Mouse (Mus musculus): ENCODE data around the gene Gnptab.
"Not testable (repeated sequence)": the region's sequence is repeated elsewhere in the genome, so short reads cannot be mapped to it uniquely, and the experiment has no call there.

Gnptab gene

GRCm38 (mm10) chr10:88379013-88379885, at the start of gene Gnptab, which contains the start of gene Dram1:
TSS of gene Gnptab (plus strand) at chr10:88379132.
TSS of gene Dram1 (minus strand) at chr10:88379080.
- DNase-seq (ENCODE audit: low read depth, low spot score), result peak; percentile 93

GRCm38 (mm10) chr10:88330695-88331094, 48.2 kb upstream of the Gnptab start:
- DNase-seq (ENCODE audit: low read depth, low spot score), result peak; percentile 40

DNA sequence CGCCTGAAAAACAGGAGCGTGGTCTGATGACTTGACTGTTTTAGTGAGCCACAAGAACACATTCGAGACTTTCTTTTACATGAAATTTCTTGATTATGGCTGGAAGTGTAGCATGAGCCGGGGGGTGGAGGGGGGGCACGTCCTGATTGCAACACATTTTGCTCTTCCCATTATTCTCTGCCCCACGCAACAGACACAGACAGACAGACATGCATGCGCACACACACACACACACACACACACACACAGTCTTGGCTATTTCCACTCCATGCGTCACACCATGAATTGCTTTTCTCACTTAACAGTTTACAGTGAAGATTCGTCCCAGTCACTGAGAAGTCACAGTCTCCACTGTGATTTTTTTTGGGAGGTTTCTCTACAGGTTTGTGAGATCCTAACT, 38.3 kb upstream of the Gnptab start:
- DNase-seq (ENCODE audit: low read depth, low spot score), result no peak

GRCm38 (mm10) chr10:88341368-88341767, 37.6 kb upstream of the Gnptab start:
- DNase-seq (ENCODE audit: low read depth, low spot score), result no peak

DNA sequence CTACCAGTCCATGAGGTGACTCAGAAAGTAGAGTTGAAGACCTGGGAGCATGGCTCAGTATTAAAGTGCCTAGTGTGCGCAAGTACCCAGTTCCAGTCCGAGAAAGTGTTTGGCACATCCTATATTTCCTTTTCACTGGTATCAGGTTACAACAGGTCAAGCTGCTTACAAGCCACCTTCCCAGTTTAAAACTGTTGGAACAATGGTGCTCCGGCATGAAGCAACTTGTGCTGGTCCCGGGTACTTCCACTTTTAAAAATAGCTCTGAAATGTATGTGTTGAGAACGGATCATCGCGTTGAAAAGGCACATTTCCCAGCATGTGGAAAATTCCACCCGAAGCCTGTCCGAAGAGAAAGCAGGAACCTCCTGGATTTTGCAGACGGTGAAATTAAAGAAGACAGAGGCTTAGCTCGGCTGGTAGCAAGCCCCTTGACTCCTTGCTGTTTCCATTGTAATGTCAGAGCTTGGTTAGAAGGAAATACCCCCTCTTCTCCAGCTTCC, 33.0 kb upstream of the Gnptab start:
- DNase-seq (ENCODE audit: low read depth, low spot score), result peak; percentile 20

- peak; percentile 54 for DNase-seq (ENCODE audit: low read depth, low spot score)
Observed at GRCm38 (mm10) chr10:88346454-88347245, 32.3 kb upstream of the Gnptab start.

DNA sequence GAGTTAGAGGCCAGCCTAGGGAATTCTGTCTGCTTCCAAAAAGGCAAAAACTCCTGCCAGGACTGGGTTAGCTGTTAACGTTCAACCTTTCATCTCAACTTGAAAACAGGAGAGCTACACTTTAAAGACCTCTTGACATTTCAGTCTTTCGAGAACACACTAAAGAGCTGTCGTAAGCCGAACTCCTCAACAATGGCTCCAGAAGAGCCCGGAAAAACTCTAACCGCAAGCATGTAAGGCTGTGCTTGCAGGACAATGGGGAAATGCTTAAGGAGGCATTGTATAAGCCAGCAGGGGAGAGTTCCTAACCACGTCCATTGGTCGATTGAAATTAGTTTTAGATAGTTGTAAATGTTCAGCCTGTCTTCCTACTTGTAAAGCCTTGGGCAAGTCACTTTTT, 29.1 kb upstream of the Gnptab start:
- DNase-seq (ENCODE audit: low read depth, low spot score), result peak; percentile 94

- DNase-seq (ENCODE audit: low read depth, low spot score), result no peak
Observed at GRCm38 (mm10) chr10:88350687-88351086, 28.2 kb upstream of the Gnptab start.

DNA sequence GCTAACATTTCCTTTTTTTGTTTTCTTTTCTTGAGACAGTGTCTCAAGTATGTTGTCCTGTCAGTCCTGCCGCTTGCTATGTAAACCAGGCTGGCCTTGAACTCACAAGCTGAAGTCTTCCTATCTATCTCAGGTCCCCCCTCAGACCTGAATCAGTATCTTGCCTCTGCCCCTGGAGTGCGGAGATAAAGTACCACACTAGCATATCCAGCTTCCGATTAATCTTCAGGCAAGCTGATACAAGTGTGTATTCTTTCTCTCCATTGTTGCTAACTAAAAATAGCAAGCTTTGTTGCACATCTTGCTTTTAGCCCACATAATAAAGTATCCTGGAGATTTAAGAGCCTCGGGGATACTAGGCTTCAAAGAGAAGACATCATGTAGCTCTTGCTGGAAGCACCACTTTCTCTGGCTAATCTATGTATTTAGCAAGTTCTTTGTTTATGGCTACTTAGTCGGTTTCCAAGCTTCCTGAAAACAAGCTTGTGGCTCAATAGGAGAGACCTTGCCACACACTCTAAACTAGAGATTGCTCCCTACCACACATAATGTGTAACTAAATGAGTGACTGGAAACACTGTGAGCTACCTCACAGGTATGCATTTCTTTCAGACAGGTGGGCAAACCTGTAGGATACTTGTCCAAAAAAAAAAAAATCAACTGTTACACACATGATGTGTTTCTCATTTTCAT, 27.4 kb upstream of the Gnptab start:
- no peak for DNase-seq (ENCODE audit: low read depth, low spot score)

DNA sequence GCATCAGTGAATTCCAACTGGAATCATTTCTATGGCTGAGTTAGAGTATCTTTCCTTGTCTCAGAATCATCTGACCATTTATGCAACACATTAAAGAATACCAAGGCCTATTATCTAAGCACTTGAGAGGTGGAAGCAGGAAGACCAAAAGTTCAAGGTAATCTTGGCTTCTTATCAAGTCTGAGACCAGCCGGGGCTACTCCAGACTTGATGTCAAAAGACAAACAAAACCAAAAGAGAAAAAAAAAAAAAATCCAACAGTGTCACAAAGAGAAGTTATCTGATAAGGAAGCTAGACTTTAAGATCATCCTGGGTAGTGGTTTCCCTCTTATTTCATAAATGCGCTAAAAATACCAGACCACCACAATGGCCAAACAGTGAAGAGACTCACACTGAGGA, 26.4 kb upstream of the Gnptab start:
- no peak for DNase-seq (ENCODE audit: low read depth, low spot score)

DNA sequence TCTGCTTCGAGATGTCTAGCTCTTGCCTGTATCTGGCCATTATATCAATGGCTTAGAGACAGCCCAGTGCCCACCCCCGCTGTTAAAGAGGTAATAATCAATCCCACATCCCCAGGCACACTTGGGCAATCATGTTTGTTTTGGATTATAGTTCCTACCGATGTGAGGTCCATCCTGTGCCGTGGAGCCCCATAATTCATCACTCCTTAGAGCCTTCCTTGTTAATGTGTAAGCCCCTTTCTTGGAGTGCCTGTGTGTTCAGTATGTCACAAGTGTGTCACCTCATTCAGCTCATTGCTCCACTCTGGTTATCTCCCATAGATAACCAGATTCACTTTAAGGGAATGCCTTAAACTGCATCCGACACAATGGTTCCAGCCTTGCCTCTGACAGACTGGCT, 24.3 kb upstream of the Gnptab start:
- DNase-seq (ENCODE audit: low read depth, low spot score), result no peak

GRCm38 (mm10) chr10:88356114-88356982, 22.6 kb upstream of the Gnptab start:
- no peak for DNase-seq (ENCODE audit: low read depth, low spot score)

DNA sequence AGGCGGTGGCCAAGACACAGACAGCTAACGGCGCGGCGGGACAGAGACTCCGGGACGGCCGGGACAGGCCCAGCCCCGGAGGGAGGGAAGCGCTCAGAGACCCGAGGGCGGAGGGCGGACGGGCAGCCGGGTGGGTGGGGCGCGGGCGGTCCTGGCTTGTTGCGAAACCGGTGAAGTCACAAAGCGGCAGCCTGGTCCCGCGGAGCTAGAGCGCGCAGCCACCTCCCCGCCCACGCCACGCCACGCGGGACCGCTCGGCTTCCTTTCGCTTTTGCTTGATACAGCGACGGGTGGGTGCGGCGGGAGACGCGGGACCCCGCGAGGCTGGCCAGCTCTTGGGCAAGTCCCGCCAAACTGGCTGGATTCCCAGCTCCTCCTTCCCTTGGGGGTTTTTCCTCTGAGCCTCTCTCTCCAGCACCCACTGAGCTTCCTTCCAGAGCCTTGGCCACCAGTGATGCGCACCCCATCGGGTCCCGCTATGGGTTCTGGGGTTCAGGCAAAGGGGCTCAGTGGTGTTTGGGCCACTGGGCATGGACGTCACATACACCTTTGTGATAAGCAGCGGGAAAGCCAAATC, 21.9 kb upstream of the Gnptab start:
- peak; percentile 72 for DNase-seq (ENCODE audit: low read depth, low spot score)

DNA sequence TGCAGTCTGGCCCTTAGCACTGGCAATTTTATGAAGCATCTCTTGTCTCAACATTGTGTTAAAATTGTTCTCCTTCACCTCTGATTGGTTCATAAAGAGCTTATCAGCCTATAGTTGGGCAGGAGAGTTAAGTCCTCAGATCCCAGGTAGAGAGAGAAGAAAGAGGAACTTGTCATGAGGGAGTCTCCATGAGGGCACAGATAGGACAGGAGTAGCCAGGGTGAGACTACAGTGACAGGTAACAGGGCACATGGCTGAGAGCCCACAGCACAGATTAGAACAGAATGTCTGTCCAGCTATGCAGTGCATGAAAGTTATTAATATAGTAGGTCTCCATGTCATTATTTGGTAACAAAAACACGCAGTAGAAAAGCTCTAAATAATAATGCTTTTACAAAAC, 16.7 kb upstream of the Gnptab start:
- no peak for DNase-seq (ENCODE audit: low read depth, low spot score)

DNA sequence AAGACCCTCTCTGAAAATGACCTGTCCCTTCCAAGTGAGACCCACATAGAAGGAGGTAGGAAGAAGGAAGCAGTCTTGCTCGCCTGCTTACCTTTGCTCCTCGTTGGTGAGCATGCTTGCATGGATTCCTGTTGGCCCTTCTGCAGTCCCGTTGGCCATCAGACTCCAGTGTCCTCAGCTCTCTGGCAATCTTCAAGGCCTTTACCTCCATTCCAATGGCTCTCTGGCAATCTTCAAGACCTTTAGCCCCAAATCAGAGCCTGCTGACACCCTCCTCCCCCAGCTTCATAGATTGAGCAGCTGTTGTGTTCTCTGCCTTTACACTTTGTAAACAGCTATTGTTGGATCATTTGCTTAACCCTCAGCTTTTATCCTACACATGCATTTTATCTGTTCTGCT, 14.7 kb upstream of the Gnptab start:
- no peak for DNase-seq (ENCODE audit: low read depth, low spot score)

GRCm38 (mm10) chr10:88369233-88369632, 9.7 kb upstream of the Gnptab start:
- no peak for DNase-seq (ENCODE audit: low read depth, low spot score)

DNA sequence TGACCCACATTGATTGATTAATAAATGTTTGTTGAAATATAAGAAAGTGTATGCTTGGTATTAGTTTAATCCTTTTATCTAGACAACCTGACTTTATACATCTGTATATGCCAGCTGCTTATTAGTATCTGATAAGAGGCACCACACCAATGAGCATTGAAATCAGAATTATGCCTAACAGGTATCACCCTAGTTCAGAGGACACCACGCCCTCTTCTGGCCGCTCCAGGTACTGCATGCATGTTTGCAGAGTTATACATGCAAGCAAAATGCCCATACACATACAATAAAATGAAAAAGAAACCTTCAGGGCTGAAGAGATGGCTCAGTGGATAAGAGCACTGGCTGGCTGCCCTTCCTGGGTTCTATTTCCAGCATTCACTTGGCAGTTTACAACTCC, 7.1 kb upstream of the Gnptab start:
- peak; percentile 75 for DNase-seq (ENCODE audit: low read depth, low spot score)

DNA sequence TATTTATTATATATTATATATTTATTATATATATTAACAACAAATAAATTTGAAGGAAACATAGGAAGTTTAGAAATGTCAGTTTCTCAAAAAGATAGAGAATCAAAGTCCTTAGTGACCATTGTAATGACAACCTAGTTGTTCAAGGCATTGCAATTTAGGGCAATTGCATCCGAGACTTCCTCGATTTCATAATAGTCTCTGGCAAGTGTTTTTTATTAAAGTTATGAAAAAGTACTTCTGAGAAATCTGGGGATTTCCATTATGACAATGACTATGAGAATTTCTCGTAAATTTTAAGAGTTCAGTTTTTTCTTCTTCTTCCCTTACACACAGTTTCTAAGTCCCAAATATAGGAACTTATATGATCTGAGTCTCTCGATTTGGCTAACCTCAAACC, 6.5 kb upstream of the Gnptab start:
- no peak for DNase-seq (ENCODE audit: low read depth, low spot score)

GRCm38 (mm10) chr10:88372945-88373344, 6.0 kb upstream of the Gnptab start:
- not testable (repeated sequence) for DNase-seq (ENCODE audit: low read depth, low spot score)

DNA sequence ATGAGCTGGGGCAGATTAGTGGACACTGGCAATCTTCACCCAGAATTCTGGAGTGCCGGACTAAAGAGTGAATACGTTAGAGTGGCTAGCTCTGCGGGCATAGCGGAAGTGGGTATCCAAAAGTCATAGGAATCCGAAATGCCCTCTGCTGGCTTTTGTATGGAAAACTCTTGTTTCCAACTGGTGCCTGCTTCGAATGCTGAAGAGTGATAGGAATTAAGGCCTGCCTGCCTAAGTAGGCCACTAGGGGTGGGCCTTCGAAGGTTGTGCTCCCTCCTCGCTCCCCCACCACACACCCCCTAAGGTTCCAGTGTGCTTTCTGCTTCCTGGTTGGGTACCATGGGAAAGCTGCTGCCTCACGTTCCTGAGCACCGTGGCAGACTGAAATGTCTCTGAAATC, 3.9 kb upstream of the Gnptab start:
- peak; percentile 23 for DNase-seq (ENCODE audit: low read depth, low spot score)

DNA sequence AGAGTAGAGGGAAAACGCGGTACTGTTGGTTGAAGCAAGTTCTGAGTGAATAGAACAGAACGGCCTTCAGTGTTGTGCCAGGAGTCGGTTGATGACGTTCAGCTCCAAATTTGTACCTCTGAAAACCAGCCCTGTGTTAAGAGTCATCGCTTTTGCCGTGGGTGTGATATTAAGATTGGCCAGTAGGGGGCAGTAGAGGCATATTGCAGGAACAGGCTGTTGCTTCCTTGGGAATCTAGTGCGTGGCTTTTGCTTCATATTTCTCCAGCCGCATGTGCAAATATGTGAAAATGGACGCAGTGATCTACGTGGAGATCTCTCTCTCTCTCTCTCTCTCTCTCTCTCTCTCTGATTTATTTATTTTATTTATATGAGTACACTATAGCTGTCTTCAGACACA, 2.2 kb upstream of the Gnptab start:
- peak; percentile 85 for DNase-seq (ENCODE audit: low read depth, low spot score)
